Mouse (Mus musculus): ENCODE measurements around the gene Rpl36al.
"Not testable (repeated sequence)": the region's sequence is repeated elsewhere in the genome, so short reads cannot be mapped to it uniquely, and the experiment has no call there.

DNA sequence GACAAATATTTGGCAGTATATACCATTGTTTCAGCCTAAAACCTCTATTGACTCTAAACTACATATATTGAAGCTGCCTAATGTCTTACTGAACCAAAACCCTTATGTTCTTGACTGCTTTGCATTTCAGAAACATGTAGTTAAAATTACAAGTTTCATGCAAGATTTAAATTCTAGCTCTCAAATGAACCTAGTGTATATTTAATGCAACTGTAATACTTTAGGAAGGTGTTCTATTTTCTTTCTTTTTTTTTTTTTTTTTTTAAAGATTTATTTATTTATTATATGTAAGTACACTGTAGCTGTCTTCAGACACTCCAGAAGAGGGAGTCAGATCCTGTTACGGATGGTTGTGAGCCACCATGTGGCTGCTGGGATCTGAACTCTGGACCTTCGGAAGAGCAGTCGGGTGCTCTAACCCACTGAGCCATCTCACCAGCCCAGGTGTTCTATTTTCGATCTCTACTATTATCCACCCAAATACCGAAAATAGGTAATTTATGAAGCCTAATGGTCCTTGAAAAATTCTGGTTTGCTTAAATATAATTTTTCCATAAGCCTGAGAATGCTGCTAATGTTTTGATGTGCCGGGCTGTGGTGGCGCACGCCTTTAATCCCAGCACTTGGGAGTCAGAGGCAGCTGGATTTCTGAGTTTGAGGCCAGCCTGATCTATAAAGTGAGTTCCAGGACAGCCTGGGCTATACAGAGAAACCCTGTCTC is 16.9 kb downstream of the Rpl36al start:
- TF ChIP-seq CTCF (IDR thresholded peaks at IDR 0.05; ENCODE audit: borderline replicate concordance, extremely low read depth, insufficient read depth, insufficient read length); POLR2A (IDR thresholded peaks at IDR 0.05; ENCODE audit: borderline replicate concordance, extremely low read depth, insufficient read depth, insufficient read length, poor library complexity, severe bottlenecking): not testable (repeated sequence)
